In the genomic region with DNA sequence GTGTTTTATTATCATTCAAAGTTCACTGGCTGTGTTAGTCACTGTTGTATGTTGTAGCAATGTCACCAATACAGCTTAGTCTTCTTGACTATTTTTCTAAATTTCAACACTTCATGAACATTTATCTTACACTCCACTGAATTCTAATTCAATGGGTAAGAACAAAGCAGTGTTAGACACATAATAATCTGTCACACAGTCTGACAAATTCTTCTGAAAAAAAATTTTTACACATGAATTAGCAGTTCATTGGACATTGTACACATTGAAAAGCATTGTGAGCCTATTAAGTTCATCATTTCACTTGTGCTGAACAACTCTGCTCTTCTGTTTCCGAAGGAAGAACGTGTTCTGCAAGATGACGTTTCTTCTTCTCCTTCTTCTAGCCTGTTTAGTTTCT, we compare ENCODE assay signal across 24 mouse cellular contexts.
"Had no signal": no experiment of that assay in that cellular context is flagged by ENCODE, and none has a peak within 500 bp of the region (broad histone marks: within the 10 kb centered on the region; RNA-seq: fewer than 3 reads in every experiment).

No protein-coding gene starts in this region.

- H3K4me1 ChIP-seq: kidney, embryonic 15.5 days; limb, embryonic 12.5 days; limb, embryonic 15.5 days; liver, embryonic 15.5 days; lung, embryonic 15.5 days; midbrain, embryonic 12.5 days; midbrain, embryonic 15.5 days; neural tube, embryonic 13.5 days; stomach, embryonic 15.5 days had no signal

- H3K4me2 ChIP-seq: kidney, embryonic 15.5 days; limb, embryonic 12.5 days; limb, embryonic 15.5 days; liver, embryonic 11.5 days; liver, embryonic 15.5 days; lung, embryonic 15.5 days; midbrain, embryonic 12.5 days; midbrain, embryonic 15.5 days; neural tube, embryonic 13.5 days; stomach, embryonic 15.5 days had no signal

- DNase-seq: kidney, adult 11 months; kidney, adult 8-10 months; kidney, postnatal 10 days; kidney, postnatal 36 days; layer of hippocampus, postnatal 36 days; left cerebral cortex, postnatal 4 days; lung, adult 18-20 months; lung, postnatal 10 days; lung, postnatal 4 days; right cerebral cortex, postnatal 25 days; spleen, adult 18-20 months; thymus, postnatal 25 days had no signal

- H3K36me3 ChIP-seq: kidney, embryonic 15.5 days; limb, embryonic 12.5 days; limb, embryonic 15.5 days; liver, embryonic 15.5 days; lung, embryonic 15.5 days; midbrain, embryonic 12.5 days; midbrain, embryonic 15.5 days; neural tube, embryonic 13.5 days; stomach, embryonic 15.5 days had no signal

- H3K27me3 ChIP-seq: kidney, embryonic 15.5 days; limb, embryonic 12.5 days; limb, embryonic 15.5 days; liver, embryonic 15.5 days; lung, embryonic 15.5 days; midbrain, embryonic 12.5 days; midbrain, embryonic 15.5 days; neural tube, embryonic 13.5 days; stomach, embryonic 15.5 days had no signal

- H3K9ac ChIP-seq: kidney, embryonic 15.5 days; limb, embryonic 12.5 days; limb, embryonic 15.5 days; liver, embryonic 15.5 days; lung, embryonic 15.5 days; midbrain, embryonic 12.5 days; midbrain, embryonic 15.5 days; neural tube, embryonic 13.5 days; stomach, embryonic 15.5 days had no signal

- H3K9me3 ChIP-seq: kidney, embryonic 15.5 days; limb, embryonic 12.5 days; limb, embryonic 15.5 days; liver, embryonic 15.5 days; lung, embryonic 15.5 days; midbrain, embryonic 12.5 days; midbrain, embryonic 15.5 days; neural tube, embryonic 13.5 days; stomach, embryonic 15.5 days had no signal

- H3K27ac ChIP-seq: kidney, embryonic 15.5 days; left cerebral cortex, adult 2 months; limb, embryonic 12.5 days; limb, embryonic 15.5 days; liver, embryonic 15.5 days; lung, embryonic 15.5 days; midbrain, embryonic 12.5 days; midbrain, embryonic 15.5 days; neural tube, embryonic 13.5 days; stomach, embryonic 15.5 days had no signal

- H3K4me3 ChIP-seq: kidney, embryonic 15.5 days; left cerebral cortex, adult 2 months; limb, embryonic 12.5 days; limb, embryonic 15.5 days; liver, embryonic 15.5 days; lung, embryonic 15.5 days; midbrain, embryonic 12.5 days; midbrain, embryonic 15.5 days; myocyte; neural tube, embryonic 13.5 days; stomach, embryonic 15.5 days had no signal

- ATAC-seq: midbrain, embryonic 15.5 days had no signal
